Mouse (Mus musculus) monocyte, adult 2 months (primary cell): ENCODE results near the gene Ptprd.

Source experiments
- DNase-seq, 2 experiments: peaks; one replicate each; pipeline ENCODE4 v3.0.0; 2022; ENCODE audit warnings: low spot score in 2 of 2, low read depth in 1 of 2

Gene Ptprd

DNA sequence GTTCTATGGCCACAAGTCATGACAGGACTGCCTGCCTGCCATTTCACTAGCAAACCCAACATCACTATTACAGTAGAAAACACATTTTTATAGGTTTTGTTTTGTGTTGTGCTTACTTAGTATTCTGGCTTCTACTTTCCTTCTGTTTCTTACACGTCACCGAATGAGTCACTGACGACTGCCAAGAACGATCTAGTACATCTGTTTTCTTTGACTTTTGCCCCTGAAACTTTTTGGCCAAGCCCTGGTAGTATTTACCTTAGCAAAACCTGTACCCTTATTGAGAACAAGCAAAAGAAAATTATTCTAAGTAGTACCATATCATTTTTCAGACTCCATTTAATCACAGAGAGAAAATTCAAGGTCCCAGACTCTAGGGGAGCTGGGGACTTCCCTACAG lies 1797.2 kb downstream of the Ptprd start:
- DNase-seq: no peak

DNA sequence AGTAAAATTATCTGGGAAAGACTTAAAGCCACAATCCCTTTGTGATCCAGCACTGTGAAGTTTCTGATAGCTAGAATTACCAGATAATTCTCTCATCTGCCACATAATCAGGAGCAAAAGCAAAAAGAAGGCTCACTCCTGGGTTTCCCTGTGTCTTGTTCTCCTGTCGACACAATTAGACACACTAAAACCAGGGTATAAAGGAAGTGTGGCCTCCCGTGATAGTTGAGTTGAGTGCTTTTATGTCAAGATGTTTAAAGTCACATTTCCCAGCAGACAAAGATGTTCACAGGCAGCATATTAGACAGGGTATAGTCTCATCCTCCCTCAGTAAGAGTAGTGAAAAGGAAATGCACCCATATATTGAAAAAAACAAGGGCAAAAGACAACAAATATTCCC lies 1801.7 kb downstream of the Ptprd start:
- no peak for DNase-seq

- no peak for DNase-seq
These were observed 1802.6 kb downstream of the Ptprd start for GRCm38 (mm10) chr4:76409159-76409558.

- DNase-seq: no peak
These were observed 1805.8 kb downstream of the Ptprd start for GRCm38 (mm10) chr4:76405862-76406454.

DNA sequence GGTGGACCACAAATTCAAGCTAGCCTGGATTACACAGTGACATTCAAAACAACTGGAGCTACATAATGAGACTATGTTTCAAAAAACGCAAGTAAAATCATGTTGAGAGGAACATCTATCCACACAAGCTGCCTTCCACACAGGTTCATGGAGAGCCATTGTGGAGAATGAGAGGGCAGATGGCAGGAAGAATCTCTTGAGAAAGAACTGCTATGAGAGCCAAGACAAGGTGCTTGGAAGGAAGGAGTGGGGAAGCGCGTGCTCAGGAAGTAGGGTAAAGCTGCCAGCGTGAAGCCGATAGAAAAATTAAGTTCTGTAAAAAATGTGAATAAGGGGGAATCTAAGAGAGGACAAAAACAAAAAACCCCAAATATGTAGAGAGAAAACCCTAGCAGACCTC lies 1808.5 kb downstream of the Ptprd start:
- DNase-seq: no peak

GRCm38 (mm10) chr4:76387887-76388286 lies 1823.9 kb downstream of the Ptprd start:
- DNase-seq: no peak

DNA sequence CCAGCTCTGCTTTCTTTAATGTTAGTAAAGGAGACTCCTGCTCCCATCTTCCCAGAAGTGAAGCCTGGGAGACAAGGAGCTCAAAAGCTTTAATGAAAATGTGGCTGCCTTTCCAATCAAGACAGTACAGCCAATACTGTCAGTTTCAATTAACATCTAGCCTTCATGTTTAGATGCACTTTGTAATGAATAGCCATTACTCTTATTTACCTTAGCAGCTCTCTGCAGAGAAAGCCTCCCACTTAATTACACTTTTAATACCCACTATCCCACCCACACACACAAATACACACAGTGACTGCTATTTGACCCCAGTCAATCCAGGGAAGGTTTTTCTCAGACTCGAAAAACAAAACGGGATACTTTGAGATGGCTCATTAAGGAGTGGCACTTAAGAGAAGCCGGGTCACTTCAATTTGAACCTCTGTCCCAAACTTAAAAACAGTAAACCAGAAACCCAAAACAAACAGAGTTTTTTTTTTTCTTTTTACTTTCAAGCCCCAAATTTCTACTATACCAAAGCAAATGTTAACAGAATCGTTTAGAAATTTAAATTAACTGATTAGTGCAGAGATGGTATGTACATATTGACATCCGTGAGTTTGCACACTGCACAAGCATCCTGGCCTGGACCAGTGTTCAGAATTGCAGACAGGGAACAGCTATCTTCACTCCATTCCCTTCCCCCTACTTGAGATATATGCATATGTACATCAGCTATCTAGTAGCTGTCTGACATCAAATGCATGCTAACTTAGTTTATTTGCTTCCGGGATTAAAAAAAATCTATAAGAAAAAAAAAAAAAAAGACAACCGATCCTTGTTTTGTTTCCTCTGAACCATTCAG lies 1824.6 kb downstream of the Ptprd start:
- DNase-seq: no peak

DNA sequence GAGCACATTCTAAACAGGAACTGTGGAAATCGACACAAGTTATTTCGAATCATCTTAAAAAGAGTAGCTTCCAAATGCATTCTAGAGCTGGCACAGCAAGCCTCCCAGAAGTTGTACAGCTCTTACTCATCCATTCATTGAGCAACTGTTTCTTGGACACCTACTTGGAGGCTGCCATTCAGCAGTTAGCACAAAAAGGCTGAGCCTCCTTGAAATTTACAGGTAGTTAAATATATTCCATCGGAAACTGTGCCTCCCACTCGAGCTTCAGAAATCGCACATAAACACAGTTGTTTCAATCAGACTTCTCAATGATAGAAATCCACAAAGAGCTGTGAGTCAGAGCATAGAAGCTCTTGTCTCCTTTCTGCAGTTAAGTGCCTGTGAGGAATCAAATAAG lies 1825.9 kb downstream of the Ptprd start:
- DNase-seq: no peak

DNA sequence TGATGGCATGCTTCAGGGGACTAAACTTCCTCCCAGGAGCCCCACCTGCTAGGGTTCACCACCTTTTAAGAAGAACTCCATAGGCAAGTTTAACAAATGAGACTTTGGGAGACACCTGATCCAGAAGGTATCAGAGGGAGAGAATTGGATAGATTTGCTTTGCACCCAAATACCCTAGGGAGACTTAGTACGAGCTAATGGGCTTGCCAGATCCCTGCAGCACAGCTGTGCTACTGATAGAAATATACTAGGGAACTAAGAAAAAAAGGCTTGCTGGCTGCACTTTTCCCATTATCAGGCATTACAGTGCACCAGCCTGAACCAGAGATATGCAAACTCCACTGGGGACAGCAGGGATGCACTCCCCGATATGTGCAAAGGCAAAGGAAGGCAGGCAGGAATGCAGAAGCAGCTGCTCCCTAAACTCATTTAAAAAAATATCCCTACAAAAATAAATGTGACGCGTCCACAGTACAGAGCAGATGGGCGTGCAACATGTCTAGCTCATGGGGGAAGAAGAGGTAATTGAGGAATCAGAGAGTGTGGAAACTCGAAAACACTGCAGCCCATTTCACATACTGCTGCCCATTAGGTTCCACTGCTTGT lies 1831.3 kb downstream of the Ptprd start:
- DNase-seq: no peak

- no peak for DNase-seq
These were observed 1841.5 kb downstream of the Ptprd start for GRCm38 (mm10) chr4:76370041-76370880.

DNA sequence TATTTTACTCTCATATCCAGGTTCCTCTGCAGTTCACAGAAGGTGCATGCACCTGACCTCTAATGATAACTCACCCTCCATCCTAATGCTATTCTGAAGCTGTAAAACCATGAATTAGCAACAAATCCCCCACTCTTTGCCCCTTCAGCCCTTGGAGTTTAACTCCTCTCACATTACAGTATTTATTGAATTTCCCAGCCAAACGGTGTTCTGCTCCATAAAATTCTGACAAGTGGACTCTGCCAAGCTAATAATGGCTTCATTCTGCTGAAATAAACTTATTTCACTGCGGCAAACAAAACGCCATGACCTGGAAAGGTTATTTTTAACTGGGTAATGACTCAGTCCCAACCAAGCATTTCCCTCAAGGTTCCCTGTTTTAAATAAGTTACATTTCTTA lies 1842.7 kb downstream of the Ptprd start:
- no peak for DNase-seq

GRCm38 (mm10) chr4:76368291-76368690 lies 1843.5 kb downstream of the Ptprd start:
- no peak for DNase-seq

DNA sequence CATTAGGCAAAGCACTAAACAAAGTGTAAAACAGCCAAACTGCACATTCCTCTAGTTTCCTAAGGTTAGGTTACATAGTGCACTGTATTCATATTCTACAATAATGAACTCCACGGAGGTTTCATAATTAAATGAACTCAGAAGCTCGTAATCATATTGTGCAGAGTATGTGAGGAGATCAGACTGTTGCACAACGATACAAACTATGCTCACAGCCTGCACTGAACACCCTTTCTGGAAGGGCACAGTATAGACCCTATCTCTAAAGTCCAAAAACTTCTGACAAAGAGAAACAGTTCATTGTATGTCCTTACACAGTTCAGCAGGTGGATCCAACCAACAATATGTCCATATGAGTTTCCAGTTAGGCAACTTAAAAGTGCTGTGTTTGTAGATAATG lies 1844.5 kb downstream of the Ptprd start:
- no peak for DNase-seq

GRCm38 (mm10) chr4:76365871-76366270 lies 1845.9 kb downstream of the Ptprd start:
- no peak for DNase-seq

DNA sequence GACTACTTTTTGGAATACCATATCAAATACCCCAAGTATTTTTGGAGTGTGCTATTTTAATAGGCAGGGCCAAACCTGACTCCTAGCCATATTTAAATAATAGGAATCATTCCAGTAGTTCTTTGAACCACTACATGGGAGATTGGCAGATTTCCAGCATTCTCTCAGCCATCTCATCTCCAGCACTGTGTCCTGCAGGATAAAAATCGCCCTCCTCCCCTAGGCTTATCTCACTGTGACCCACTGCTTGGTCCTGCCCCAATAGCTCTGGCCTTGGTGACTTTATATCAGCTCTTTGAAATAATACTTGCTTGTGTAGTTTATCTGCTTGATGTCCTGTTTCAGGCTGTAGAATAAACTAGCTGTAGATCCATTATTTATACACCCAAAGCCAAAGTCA lies 1850.2 kb downstream of the Ptprd start:
- no peak for DNase-seq

DNA sequence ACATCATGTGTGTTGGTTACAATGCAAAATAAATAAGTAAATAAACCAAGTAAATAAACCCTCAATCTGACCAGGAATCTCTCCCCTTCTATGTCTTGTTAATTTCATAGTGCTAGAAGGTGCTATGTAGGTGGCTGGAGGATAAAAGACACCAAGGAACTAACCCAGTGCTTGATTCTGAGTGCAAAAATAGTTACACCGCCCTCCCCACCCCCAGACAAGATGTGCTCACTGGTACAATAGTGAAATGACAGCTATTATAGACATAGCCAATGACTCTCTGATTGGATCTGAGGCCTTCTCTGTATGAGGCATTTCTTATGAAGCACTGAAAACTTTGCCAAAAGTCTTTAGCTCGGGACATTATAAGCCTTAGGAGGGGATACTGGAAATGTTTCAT lies 1857.6 kb downstream of the Ptprd start:
- DNase-seq: no peak

DNA sequence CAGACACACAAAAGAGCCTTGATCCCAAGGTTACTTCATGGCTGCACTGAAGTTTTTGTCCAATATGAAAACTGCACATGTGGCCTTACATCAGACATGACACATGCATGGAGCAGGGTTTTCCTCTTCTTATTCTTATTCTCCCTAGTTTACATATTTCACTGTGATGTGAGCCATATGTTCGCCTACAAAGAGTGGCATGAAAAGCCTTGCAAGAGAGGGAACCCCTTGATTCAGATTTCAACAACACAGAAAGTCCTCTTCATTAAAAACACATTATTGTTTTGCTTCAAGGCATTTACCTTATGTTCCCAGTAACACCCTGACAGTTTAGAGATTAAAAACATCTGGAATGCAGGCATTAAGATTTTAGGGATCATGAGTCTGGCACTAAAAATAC lies 1859.3 kb downstream of the Ptprd start:
- DNase-seq: no peak

DNA sequence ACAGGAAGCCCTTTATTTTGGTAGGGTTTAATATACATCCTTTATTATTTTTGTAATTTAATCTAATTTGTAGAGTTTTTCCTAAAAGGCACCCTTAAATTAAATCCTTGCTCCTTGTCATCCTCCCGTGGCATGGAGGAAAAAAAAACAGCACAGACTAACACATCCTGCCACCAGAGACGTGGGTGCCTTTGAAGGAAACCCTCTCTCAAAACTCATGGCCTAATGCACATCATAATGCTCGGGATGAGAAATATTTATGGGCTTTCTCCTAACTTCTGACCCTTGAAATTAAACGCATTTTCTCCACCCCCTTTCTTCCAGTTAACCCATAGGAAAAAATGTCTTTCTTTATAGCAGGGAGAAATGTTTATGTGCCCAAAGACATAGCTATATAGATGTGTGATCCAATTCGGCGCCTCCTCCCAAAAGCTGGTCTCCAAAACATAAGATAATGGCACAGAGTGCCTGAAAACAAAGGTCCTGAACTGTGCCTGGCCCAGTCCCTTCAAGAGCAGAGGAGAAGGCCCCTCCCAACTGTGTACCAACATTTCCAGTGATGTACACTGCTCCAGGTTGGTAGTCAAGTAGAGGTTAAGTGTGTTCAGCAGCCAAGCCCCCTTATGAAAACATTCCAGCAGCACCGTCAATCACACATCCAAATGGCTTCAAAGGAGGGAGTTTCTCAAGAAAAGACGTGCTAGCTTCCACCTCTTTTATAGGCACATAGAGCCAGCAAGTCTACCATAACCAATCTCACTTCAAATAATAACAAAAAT lies 1860.4 kb downstream of the Ptprd start:
- no peak for DNase-seq

- DNase-seq: no peak
These were observed 1861.4 kb downstream of the Ptprd start for GRCm38 (mm10) chr4:76350241-76350962.

DNA sequence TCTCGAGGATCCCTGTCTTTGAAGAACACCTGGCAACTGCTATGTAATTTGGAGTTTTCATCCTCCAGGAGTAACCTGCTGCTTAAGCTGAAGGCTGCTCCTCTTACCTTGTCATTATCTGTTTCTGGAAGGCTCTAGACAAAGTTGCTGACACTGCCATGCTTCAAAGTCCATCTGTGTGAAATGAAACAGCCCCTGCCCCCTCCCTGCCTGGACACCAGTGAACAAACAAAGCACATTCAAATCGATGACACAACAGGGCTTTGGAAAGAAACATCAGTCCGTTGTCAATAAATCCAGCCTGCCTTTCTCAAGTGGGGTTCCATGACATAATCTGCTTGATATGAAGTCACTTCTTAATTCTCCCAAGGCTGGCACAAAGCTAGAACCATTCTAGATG lies 1867.7 kb downstream of the Ptprd start:
- DNase-seq: no peak
